Mouse (Mus musculus): Measurements from ENCODE around the gene Scgb1b17. TPM values are rescaled to one million over a fixed set of nuclear protein-coding genes. Genes with fewer than 3 reads are reported as not detected.
"Not testable (repeated sequence)": the region's sequence is repeated elsewhere in the genome, so short reads cannot be mapped to it uniquely, and the experiment has no call there.

Gene Scgb1b17
- not detected in 2 replicates for polyA plus RNA-seq (2014; fragmentation: Nextera tagmentation; extraction: Ambion mirVana)

DNA sequence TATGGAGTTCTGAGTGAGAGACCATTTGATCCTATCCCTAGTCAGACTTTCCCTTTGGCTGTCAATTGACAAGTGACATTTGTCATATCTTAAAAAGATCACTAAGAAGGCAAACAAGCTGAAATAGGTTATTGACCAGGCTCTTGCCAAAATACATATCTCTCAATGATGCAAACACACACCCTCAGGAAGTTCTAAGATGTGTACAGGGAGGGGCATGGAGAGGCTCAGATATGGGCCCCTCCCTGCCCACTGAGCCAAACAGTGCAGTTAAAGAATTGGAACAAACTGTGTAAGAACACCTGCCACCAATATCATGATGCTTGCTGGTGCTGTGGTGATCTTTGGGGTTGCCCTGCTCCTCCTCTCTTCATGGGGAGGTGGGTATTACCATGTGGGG is at the start of gene Scgb1b17:
TSS of gene Scgb1b17 (plus strand) at position 301 of the 400 bp plus-strand sequence.
- H3K27ac ChIP-seq (ENCODE audit: low read depth, low read length); DNase-seq (ENCODE audit: low spot score); H3K4me2 ChIP-seq (ENCODE audit: low read length); H3K27me3 ChIP-seq (replicated peaks; ENCODE audit: control insufficient read depth, insufficient read depth, low read length); H3K36me3 ChIP-seq (ENCODE audit: control insufficient read depth, insufficient read depth, low read length); H3K9ac ChIP-seq (ENCODE audit: low read length); ATAC-seq; H3K4me1 ChIP-seq (ENCODE audit: control insufficient read depth, insufficient read depth, low read length); H3K4me3 ChIP-seq (ENCODE audit: low read depth, low read length); H3K9me3 ChIP-seq (replicated peaks; ENCODE audit: control insufficient read depth, low read length): not testable (repeated sequence)

DNA sequence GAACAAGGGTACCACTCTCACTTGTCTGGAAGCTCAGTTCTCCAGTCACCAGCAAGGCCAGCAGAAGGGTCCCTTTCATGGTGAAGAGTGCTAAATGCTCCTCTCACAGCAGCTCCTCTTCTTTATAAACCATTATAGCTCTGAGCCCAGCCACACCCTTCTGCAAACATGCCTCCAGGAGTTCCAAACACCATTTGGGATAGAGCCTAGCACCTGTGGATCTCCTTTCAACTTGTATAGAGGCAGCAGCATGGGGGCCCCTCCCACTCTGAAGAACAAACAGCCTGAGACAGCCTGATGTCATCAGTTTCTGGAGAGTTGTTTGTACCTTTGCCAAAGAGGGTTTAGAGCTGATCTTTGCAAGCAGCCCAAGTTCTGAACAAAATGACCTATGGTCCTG is 6.8 kb upstream of the Scgb1b17 start, which contains the start of gene Scgb2b17:
TSS of gene Scgb2b17 (minus strand) at position 101 of the 400 bp plus-strand sequence.
- H3K4me1 ChIP-seq (ENCODE audit: control insufficient read depth, insufficient read depth, low read length); DNase-seq (ENCODE audit: low spot score); H3K36me3 ChIP-seq (ENCODE audit: control insufficient read depth, insufficient read depth, low read length); H3K4me2 ChIP-seq (ENCODE audit: low read length); ATAC-seq; H3K9ac ChIP-seq (ENCODE audit: low read length); H3K27ac ChIP-seq (ENCODE audit: low read depth, low read length); H3K27me3 ChIP-seq (replicated peaks; ENCODE audit: control insufficient read depth, insufficient read depth, low read length); H3K9me3 ChIP-seq (replicated peaks; ENCODE audit: control insufficient read depth, low read length); H3K4me3 ChIP-seq (ENCODE audit: low read depth, low read length): not testable (repeated sequence)

Other genes starting within 250 kb of the Scgb1b17 start
- gene Scgb2b15, start 233.8 kb upstream of the Scgb1b17 start, polyA plus RNA-seq (2014; fragmentation: Nextera tagmentation; extraction: Ambion mirVana), result not detected in 2 replicates
- gene Scgb1b15, start 226.9 kb upstream of the Scgb1b17 start, polyA plus RNA-seq (2014; fragmentation: Nextera tagmentation; extraction: Ambion mirVana), result not detected in 2 replicates
- gene Scgb2b17, start 6.9 kb upstream of the Scgb1b17 start, polyA plus RNA-seq (2014; fragmentation: Nextera tagmentation; extraction: Ambion mirVana), result not detected in 2 replicates
- gene Scgb2b18, start 110.4 kb downstream of the Scgb1b17 start, polyA plus RNA-seq (2014; fragmentation: Nextera tagmentation; extraction: Ambion mirVana), result not detected in 2 replicates
- not detected in 2 replicates for gene Scgb1b18, start 122.1 kb downstream of the Scgb1b17 start, polyA plus RNA-seq (2014; fragmentation: Nextera tagmentation; extraction: Ambion mirVana)
- gene Scgb2b19, start 216.9 kb downstream of the Scgb1b17 start, polyA plus RNA-seq (2014; fragmentation: Nextera tagmentation; extraction: Ambion mirVana), result not detected in 2 replicates
- gene Scgb1b19, start 223.8 kb downstream of the Scgb1b17 start, polyA plus RNA-seq (2014; fragmentation: Nextera tagmentation; extraction: Ambion mirVana), result not detected in 2 replicates

Measured in forebrain, embryonic 14.5 days (tissue).